Mouse (Mus musculus): ENCODE measurements around the gene Ash1l. TPM values are rescaled to one million over a fixed set of nuclear protein-coding genes. Genes with fewer than 3 reads are reported as not detected.

The Ash1l gene
- total and polyA plus RNA-seq, 2 experiments from 2014 or later, result 10.1 to 17.1 TPM

GRCm38 (mm10) chr3:89092509-89093090 is 142.2 kb downstream of the Ash1l start:
- DNase-seq (ENCODE audit: low spot score), result no peak
- 36% methylated on average over 11 of the region's 11 CpGs for WGBS
- Histone ChIP-seq H3K4me2 (ENCODE audit: low read depth, low read length) (peak overlapping the region; percentile 45), H3K27ac (ENCODE audit: low read depth) (no peak overlapping the region), H3K27me3 (ENCODE audit: control insufficient read depth, insufficient read depth, low read length) (peaks cover 27% of the 10 kb centered on the region), H3K36me3 (replicated peaks; ENCODE audit: control insufficient read depth, insufficient read depth, low read length) (peaks cover 11% of the 10 kb centered on the region), H3K9me3 (replicated peaks; ENCODE audit: control insufficient read depth, low read length) (no peaks in the 10 kb centered on the region), H3K4me1 (ENCODE audit: control insufficient read depth, insufficient read depth) (peaks cover 8% of the 10 kb centered on the region; the same call in 1 of the 2 replicates), H3K9ac (replicated peaks; ENCODE audit: low read depth, low read length) (no peak overlapping the region), H3K4me3 (ENCODE audit: low read depth, low read length) (peak overlapping the region; percentile 26; the same call in 1 of the 2 replicates)
- TF ChIP-seq EP300 (IDR thresholded peaks at IDR 0.05; ENCODE audit: low read depth), result no peak
- TF ChIP-seq CTCF (IDR thresholded peaks at IDR 0.05; ENCODE audit: low read depth), result no peak
- ATAC-seq (ENCODE audit: insufficient read depth, low read depth), result no peak

DNA sequence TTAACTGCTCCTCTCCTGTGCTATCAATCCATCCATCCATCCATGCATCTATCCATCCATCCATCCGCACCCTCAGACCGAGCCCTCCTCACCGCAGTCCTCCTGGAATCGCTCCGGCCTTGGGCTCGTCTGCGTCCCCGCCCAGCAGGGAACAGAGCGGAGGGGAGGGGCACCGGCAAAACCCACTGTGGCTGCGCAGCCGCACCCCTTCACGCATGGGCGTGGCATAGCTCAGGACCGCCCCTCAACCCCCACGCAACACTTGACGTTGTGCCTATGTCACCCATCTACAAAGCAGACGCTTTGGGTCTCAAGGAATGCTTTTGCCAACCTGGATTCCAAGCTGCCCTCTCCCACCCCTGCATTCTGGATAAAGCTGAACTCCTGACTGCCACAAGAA is 142.8 kb downstream of the Ash1l start, which contains the start of gene Rusc1:
Gene Rusc1, minus strand, starts transcription at position 137 of the 400 bp plus-strand sequence.
- no peak for TF ChIP-seq CTCF (IDR thresholded peaks at IDR 0.05; ENCODE audit: low read depth)
- Histone ChIP-seq H3K36me3 (replicated peaks; ENCODE audit: control insufficient read depth, insufficient read depth, low read length) (peaks cover 15% of the 10 kb centered on the region), H3K4me2 (ENCODE audit: low read depth, low read length) (peak within 1 kb of the TSS; percentile 45), H3K27ac (ENCODE audit: low read depth) (no peak within 1 kb of the TSS), H3K4me1 (ENCODE audit: control insufficient read depth, insufficient read depth) (0 out of 2 replicates have a peak, but pooled peaks cover 4% of the 10 kb centered on the region), H3K4me3 (ENCODE audit: low read depth, low read length) (peak within 1 kb of the TSS; percentile 26; the same call in 1 of the 2 replicates), H3K9me3 (replicated peaks; ENCODE audit: control insufficient read depth, low read length) (no peaks in the 10 kb centered on the region), H3K27me3 (ENCODE audit: control insufficient read depth, insufficient read depth, low read length) (peaks cover 27% of the 10 kb centered on the region), H3K9ac (replicated peaks; ENCODE audit: low read depth, low read length) (no peak within 1 kb of the TSS)
- ATAC-seq (ENCODE audit: insufficient read depth, low read depth) (peak; percentile 36; the same call in 1 of the 2 replicates), DNase-seq (ENCODE audit: low spot score) (peak; percentile 48)
- WGBS, result 6% methylated on average over 18 of the region's 18 CpGs

- ATAC-seq (ENCODE audit: insufficient read depth, low read depth), result no peak
- 87% methylated on average over 10 of the region's 10 CpGs for WGBS
- DNase-seq (ENCODE audit: low spot score), result no peak
- Histone ChIP-seq H3K4me1 (ENCODE audit: control insufficient read depth, insufficient read depth) (0 out of 2 replicates have a peak, but pooled peaks cover 4% of the 10 kb centered on the region), H3K9ac (replicated peaks; ENCODE audit: low read depth, low read length) (no peak overlapping the region), H3K4me2 (ENCODE audit: low read depth, low read length) (no peak overlapping the region), H3K27ac (ENCODE audit: low read depth) (no peak overlapping the region), H3K36me3 (replicated peaks; ENCODE audit: control insufficient read depth, insufficient read depth, low read length) (peaks cover 22% of the 10 kb centered on the region), H3K27me3 (ENCODE audit: control insufficient read depth, insufficient read depth, low read length) (peaks cover 27% of the 10 kb centered on the region), H3K9me3 (replicated peaks; ENCODE audit: control insufficient read depth, low read length) (no peaks in the 10 kb centered on the region), H3K4me3 (ENCODE audit: low read depth, low read length) (no peak overlapping the region)
- TF ChIP-seq EP300 (IDR thresholded peaks at IDR 0.05; ENCODE audit: low read depth) (no peak), CTCF (IDR thresholded peaks at IDR 0.05; ENCODE audit: low read depth) (no peak)
These were observed 143.6 kb downstream of the Ash1l start for GRCm38 (mm10) chr3:89094021-89094420.

DNA sequence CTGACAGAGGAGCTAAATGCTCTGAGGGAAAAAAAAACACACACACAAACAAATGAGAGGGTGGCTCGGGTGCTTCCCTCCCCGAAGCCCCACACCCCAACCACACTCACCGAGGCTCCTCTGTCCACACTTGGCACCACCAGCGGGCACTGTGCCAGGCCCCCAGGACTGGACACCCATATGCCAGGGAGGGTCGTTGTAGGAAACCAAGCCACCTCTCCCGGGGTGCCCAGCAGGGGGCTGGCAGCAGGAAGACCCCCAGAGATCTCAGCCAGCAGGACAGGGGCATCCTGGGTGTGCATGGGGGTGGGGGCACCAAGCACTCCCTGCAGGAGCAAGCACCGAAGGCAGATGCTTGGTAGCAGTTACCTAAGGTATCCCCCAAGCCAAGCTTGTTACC is 150.4 kb downstream of the Ash1l start, which contains the start of gene Gm43738:
Gene Gm43738, minus strand, starts transcription at position 289 of the 400 bp plus-strand sequence.
- no peak for DNase-seq (ENCODE audit: low spot score)
- H3K9me3 ChIP-seq (replicated peaks; ENCODE audit: control insufficient read depth, low read length), result no peaks in the 10 kb centered on the region
- TF ChIP-seq EP300 (IDR thresholded peaks at IDR 0.05; ENCODE audit: low read depth) (no peak), CTCF (IDR thresholded peaks at IDR 0.05; ENCODE audit: low read depth) (no peak)
- H3K4me1 ChIP-seq (ENCODE audit: control insufficient read depth, insufficient read depth), result peaks cover 9% of the 10 kb centered on the region
- H3K27me3 ChIP-seq (ENCODE audit: control insufficient read depth, insufficient read depth, low read length), result no peaks in the 10 kb centered on the region
- peak within 1 kb of the TSS; percentile 83 for H3K4me2 ChIP-seq (ENCODE audit: low read depth, low read length)
- H3K36me3 ChIP-seq (replicated peaks; ENCODE audit: control insufficient read depth, insufficient read depth, low read length), result peaks cover 11% of the 10 kb centered on the region
- no peak within 1 kb of the TSS for H3K27ac ChIP-seq (ENCODE audit: low read depth)
- peak within 1 kb of the TSS; percentile 74 for H3K4me3 ChIP-seq (ENCODE audit: low read depth, low read length)
- ATAC-seq (ENCODE audit: insufficient read depth, low read depth), result no peak
- 37% methylated on average over 7 of the region's 7 CpGs for WGBS
- H3K9ac ChIP-seq (replicated peaks; ENCODE audit: low read depth, low read length), result peak within 1 kb of the TSS; percentile 43

GRCm38 (mm10) chr3:89101459-89101811 is 151.0 kb downstream of the Ash1l start:
- Histone ChIP-seq H3K9ac (replicated peaks; ENCODE audit: low read depth, low read length) (peak overlapping the region; percentile 43), H3K9me3 (replicated peaks; ENCODE audit: control insufficient read depth, low read length) (no peaks in the 10 kb centered on the region), H3K4me2 (ENCODE audit: low read depth, low read length) (peak overlapping the region; percentile 83), H3K27me3 (ENCODE audit: control insufficient read depth, insufficient read depth, low read length) (no peaks in the 10 kb centered on the region), H3K27ac (ENCODE audit: low read depth) (no peak overlapping the region), H3K4me1 (ENCODE audit: control insufficient read depth, insufficient read depth) (peaks cover 9% of the 10 kb centered on the region), H3K4me3 (ENCODE audit: low read depth, low read length) (peak overlapping the region; percentile 74), H3K36me3 (replicated peaks; ENCODE audit: control insufficient read depth, insufficient read depth, low read length) (peaks cover 11% of the 10 kb centered on the region)
- ATAC-seq (ENCODE audit: insufficient read depth, low read depth) (peak; percentile 12; the same call in 1 of the 2 replicates), DNase-seq (ENCODE audit: low spot score) (no peak)
- no peak for TF ChIP-seq EP300 (IDR thresholded peaks at IDR 0.05; ENCODE audit: low read depth)
- no peak for TF ChIP-seq CTCF (IDR thresholded peaks at IDR 0.05; ENCODE audit: low read depth)
- WGBS, result 0% methylated on average over 19 of the region's 19 CpGs

All from heart, postnatal 0 days (tissue).